Mouse (Mus musculus): ENCODE data around the gene Pla2g4e. TPM values are rescaled to one million over a fixed set of nuclear protein-coding genes. Genes with fewer than 3 reads are reported as not detected.

The Pla2g4e gene
- 10 to 100 TPM; 31.0 to 35.1 TPM for total RNA-seq (2021)
- long read RNA-seq, experiment 1, full-length matches to known transcripts, result 3 of 20 reads
- long read RNA-seq, experiment 1, partial matches to known transcripts, result 9 of 20 reads
- long read RNA-seq, experiment 1, other reads (novel, unspliced or antisense), result 8 of 20 reads
- long read RNA-seq, experiment 2, full-length matches to known transcripts, result 4 of 14 reads
- long read RNA-seq, experiment 2, partial matches to known transcripts, result 7 of 14 reads
- long read RNA-seq, experiment 2, other reads (novel, unspliced or antisense), result 3 of 14 reads

GRCm38 (mm10) chr2:120244679-120245420 lies at the start of gene Pla2g4e:
TSS of gene Pla2g4e (minus strand) at chr2:120245335.
- intact Hi-C loops (cut with DNase I; ENCODE audit: low total_unique reads), result no loop called here
- peak; percentile 58 for DNase-seq

- DNase-seq, result no peak
- intact Hi-C loops (cut with DNase I; ENCODE audit: low total_unique reads), result no loop called here
Observed at GRCm38 (mm10) chr2:120291471-120292078, 46.4 kb upstream of the Pla2g4e start.

GRCm38 (mm10) chr2:120288995-120289394 lies 43.9 kb upstream of the Pla2g4e start, which contains the start of gene Pla2g4d:
TSS of gene Pla2g4d (minus strand) at chr2:120289197.
- intact Hi-C loops (cut with DNase I; ENCODE audit: low total_unique reads), result no loop called here
- no peak for DNase-seq

- DNase-seq, result no peak
- intact Hi-C loops (cut with DNase I; ENCODE audit: low total_unique reads), result no loop called here
Observed at GRCm38 (mm10) chr2:120288401-120288800, 43.3 kb upstream of the Pla2g4e start.

- no peak for DNase-seq
- intact Hi-C loops (cut with DNase I; ENCODE audit: low total_unique reads), result no loop called here
Observed at GRCm38 (mm10) chr2:120285639-120286038, 40.5 kb upstream of the Pla2g4e start.

GRCm38 (mm10) chr2:120284705-120285104 lies 39.6 kb upstream of the Pla2g4e start:
- no peak for DNase-seq
- intact Hi-C loops (cut with DNase I; ENCODE audit: low total_unique reads), result no loop called here

- no peak for DNase-seq
- intact Hi-C loops (cut with DNase I; ENCODE audit: low total_unique reads), result no loop called here
Observed at GRCm38 (mm10) chr2:120284094-120284493, 39.0 kb upstream of the Pla2g4e start.

- intact Hi-C loops (cut with DNase I; ENCODE audit: low total_unique reads), result no loop called here
- no peak for DNase-seq
Observed at GRCm38 (mm10) chr2:120283550-120283949, 38.4 kb upstream of the Pla2g4e start.

- DNase-seq, result no peak
- intact Hi-C loops (cut with DNase I; ENCODE audit: low total_unique reads), result no loop called here
Observed at GRCm38 (mm10) chr2:120281221-120281620, 36.1 kb upstream of the Pla2g4e start.

- intact Hi-C loops (cut with DNase I; ENCODE audit: low total_unique reads), result no loop called here
- peak; percentile 43 for DNase-seq
Observed at GRCm38 (mm10) chr2:120279961-120280360, 34.8 kb upstream of the Pla2g4e start.

- intact Hi-C loops (cut with DNase I; ENCODE audit: low total_unique reads), result no loop called here
- DNase-seq, result no peak
Observed at GRCm38 (mm10) chr2:120276951-120277350, 31.8 kb upstream of the Pla2g4e start.

GRCm38 (mm10) chr2:120268635-120269034 lies 23.5 kb upstream of the Pla2g4e start:
- no peak for DNase-seq
- intact Hi-C loops (cut with DNase I; ENCODE audit: low total_unique reads), result no loop called here

- DNase-seq, result no peak
- intact Hi-C loops (cut with DNase I; ENCODE audit: low total_unique reads), result no loop called here
Observed at GRCm38 (mm10) chr2:120265523-120265922, 20.4 kb upstream of the Pla2g4e start.

GRCm38 (mm10) chr2:120264858-120265257 lies 19.7 kb upstream of the Pla2g4e start:
- DNase-seq, result no peak
- intact Hi-C loops (cut with DNase I; ENCODE audit: low total_unique reads), result loop anchor here (5.0 kb wide), 2 partner anchors 78 to 183 kb away; no protein-coding TSS in a partner anchor

GRCm38 (mm10) chr2:120262876-120263275 lies 17.7 kb upstream of the Pla2g4e start:
- no peak for DNase-seq
- intact Hi-C loops (cut with DNase I; ENCODE audit: low total_unique reads), result loop anchor here (5.0 kb wide), 2 partner anchors 76 to 181 kb away; no protein-coding TSS in a partner anchor

GRCm38 (mm10) chr2:120261346-120261745 lies 16.2 kb upstream of the Pla2g4e start:
- intact Hi-C loops (cut with DNase I; ENCODE audit: low total_unique reads), result loop anchor here (5.0 kb wide), 2 partner anchors 74 to 179 kb away; no protein-coding TSS in a partner anchor

GRCm38 (mm10) chr2:120256259-120256658 lies 11.1 kb upstream of the Pla2g4e start:
- intact Hi-C loops (cut with DNase I; ENCODE audit: low total_unique reads), result no loop called here
- DNase-seq, result no peak

More at GRCm38 (mm10) chr2:120261346-120261745, 16.2 kb upstream of the Pla2g4e start:
- no peak for DNase-seq

- DNase-seq, result no peak
- intact Hi-C loops (cut with DNase I; ENCODE audit: low total_unique reads), result no loop called here
Observed at GRCm38 (mm10) chr2:120252644-120253043, 7.5 kb upstream of the Pla2g4e start.

- intact Hi-C loops (cut with DNase I; ENCODE audit: low total_unique reads), result no loop called here
- no peak for DNase-seq
Observed at GRCm38 (mm10) chr2:120245421-120246016, 384 bp upstream of the Pla2g4e start.

GRCm38 (mm10) chr2:120243995-120244394 lies 1.1 kb downstream of the Pla2g4e start:
- DNase-seq, result no peak
- intact Hi-C loops (cut with DNase I; ENCODE audit: low total_unique reads), result no loop called here

Data from gastrocnemius, postnatal 14 days (tissue).